Mouse (Mus musculus) embryonic fibroblast, embryonic 13.5 days (primary cell): ENCODE measurements at regions not wholly inside any gene's neighbourhood (a gene's known extent, or its start where the extent isn't known, plus 50 kb on each side); places are given as distances from the start of the nearest gene placed in this dataset.
"Not testable (repeated sequence)": the region's sequence is repeated elsewhere in the genome, so short reads cannot be mapped to it uniquely, and the experiment has no call there.

ENCODE experiments used
- H3K27ac ChIP-seq: 2 replicates; pipeline ENCODE4 v1.5.1; 2012; ENCODE audit warnings: low read length, control low read depth, inconsistent platforms; ENCODE audit not compliant: insufficient read depth
- H3K4me1 ChIP-seq: 2 replicates; pipeline ENCODE4 v1.6.1; 2011; ENCODE audit warnings: low read length; ENCODE audit not compliant: control insufficient read depth, insufficient read depth
- H3K4me3 ChIP-seq: 2 replicates; pipeline ENCODE4 v1.5.1; 2011; ENCODE audit warnings: mild to moderate bottlenecking, control low read depth, low read length; ENCODE audit not compliant: insufficient read depth
- CTCF ChIP-seq: IDR thresholded peaks from 2 replicates; pipeline ENCODE4 v1.5.1; 2011; ENCODE audit warnings: mild to moderate bottlenecking, control low read depth, low read length, moderate library complexity, borderline replicate concordance; ENCODE audit not compliant: insufficient read depth
- POLR2A ChIP-seq: IDR thresholded peaks from 2 replicates; pipeline ENCODE4 v1.6.1; 2011; ENCODE audit warnings: low read depth, mild to moderate bottlenecking, control low read depth, low read length, moderate library complexity

DNA sequence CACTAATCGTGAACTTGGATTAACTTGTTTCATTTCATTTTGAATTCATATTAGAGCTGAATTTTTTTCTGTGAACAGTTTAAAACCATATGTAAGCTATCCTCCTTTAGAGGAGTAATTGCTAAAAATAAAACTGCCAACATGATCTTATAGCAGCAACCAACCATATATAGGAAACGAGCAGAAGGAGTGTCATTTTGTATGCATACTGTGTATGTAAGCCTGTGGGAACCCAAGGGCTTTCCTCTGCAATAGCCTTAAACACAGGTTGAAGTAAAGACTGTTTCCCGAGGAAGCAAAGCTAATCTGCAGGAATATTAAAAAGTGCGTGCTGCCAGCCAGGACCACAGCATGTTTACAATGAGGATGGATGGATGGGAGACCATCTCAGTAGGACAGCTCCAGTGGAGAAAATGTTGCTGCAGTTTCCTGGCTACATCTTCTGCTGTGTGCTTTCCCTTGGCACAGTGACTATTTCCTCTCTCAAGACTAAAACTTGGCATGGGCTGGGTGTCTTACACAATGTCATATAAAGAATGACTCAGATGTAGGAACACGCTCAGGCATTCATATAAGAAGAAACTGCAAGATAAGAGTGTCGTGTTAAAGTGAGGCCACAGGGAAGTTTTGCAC lies 244.6 kb upstream of the Tram1l1 start:
- peaks cover 4% of the 10 kb centered on the region; the same call in 1 of the 2 replicates for H3K4me1 ChIP-seq
- H3K4me3 ChIP-seq = no peak overlapping the region
- H3K27ac ChIP-seq = no peak overlapping the region
- TF ChIP-seq CTCF (no peak), POLR2A (no peak)

DNA sequence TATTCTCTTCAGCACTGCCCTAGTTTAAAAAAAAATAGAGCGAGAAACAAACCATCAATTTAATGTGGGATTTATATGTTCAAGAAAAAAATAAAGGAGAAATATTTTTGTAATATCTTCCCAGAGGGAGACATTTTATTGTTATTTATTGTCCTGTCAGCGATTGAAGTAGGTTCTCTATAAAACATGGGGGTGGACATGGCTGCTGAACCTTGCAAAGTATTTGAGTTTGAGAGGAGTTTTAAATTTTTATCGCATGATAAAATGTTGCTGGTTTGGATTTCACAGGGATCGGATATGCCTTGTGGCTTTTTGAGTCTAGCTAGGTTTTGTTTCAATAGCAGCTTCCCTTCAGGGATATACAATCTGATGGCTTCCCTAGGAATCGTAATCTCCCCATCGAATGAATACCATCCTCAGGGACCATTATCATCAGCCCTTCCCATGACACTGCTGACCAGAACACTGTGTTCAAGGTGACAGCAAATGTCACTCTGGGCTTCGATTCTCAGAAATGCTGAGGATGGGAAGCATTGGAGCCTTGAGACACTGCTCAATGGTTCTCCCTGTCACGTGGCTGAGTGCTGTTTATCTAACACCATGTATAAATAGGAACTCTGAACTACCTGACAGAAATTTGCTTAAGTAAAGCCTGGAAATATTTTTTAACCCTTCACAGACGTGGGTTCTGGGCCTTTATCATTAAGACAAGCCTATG lies 228.1 kb upstream of the Tram1l1 start:
- no peak for TF ChIP-seq CTCF
- no peak for TF ChIP-seq POLR2A
- H3K4me3 ChIP-seq = no peak overlapping the region
- H3K4me1 ChIP-seq = no peaks in the 10 kb centered on the region
- no peak overlapping the region for H3K27ac ChIP-seq

DNA sequence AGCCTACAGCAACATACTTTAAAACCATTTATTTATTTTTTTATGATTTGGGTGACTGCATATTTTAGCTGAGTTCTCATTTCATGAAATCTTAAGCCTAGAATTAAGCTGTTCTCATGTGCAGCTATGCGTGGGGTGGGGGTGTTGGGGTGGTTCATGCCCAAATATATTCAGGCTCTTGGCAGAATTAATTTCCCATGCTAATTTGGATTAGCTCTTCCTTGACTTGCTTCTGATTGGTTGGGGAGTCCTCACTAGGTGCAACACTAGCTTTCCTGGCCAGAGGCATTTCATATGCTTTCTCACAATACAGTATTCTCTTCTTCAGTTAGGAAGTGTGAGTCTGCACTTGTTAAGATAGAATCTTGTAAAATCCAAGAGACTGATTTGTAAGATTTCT lies 206.7 kb upstream of the Tram1l1 start:
- H3K27ac ChIP-seq = no peak overlapping the region
- no peak overlapping the region for H3K4me3 ChIP-seq
- H3K4me1 ChIP-seq = no peaks in the 10 kb centered on the region
- TF ChIP-seq POLR2A (no peak), CTCF (no peak)

DNA sequence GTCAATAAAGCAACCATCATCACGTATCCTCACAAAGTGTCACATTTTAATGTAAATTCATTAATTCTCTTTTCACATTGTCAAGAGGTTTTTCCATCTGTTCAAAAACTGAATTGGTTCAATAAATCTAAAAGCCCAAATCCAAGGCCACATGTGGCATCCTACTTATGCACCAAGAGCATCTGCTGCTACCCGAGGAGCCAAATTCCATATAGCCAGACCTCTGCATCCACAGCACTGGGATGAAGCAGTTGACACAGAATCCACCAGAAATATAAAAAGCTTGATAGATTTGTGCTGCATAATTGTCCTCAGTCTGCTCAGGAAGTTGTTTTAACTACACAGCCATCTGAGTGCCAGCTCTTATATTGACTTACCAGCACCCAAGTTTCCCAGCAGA lies 164.4 kb upstream of the Tram1l1 start:
- H3K27ac ChIP-seq = no peak overlapping the region
- no peaks in the 10 kb centered on the region for H3K4me1 ChIP-seq
- H3K4me3 ChIP-seq = no peak overlapping the region
- TF ChIP-seq CTCF (no peak), POLR2A (no peak)

DNA sequence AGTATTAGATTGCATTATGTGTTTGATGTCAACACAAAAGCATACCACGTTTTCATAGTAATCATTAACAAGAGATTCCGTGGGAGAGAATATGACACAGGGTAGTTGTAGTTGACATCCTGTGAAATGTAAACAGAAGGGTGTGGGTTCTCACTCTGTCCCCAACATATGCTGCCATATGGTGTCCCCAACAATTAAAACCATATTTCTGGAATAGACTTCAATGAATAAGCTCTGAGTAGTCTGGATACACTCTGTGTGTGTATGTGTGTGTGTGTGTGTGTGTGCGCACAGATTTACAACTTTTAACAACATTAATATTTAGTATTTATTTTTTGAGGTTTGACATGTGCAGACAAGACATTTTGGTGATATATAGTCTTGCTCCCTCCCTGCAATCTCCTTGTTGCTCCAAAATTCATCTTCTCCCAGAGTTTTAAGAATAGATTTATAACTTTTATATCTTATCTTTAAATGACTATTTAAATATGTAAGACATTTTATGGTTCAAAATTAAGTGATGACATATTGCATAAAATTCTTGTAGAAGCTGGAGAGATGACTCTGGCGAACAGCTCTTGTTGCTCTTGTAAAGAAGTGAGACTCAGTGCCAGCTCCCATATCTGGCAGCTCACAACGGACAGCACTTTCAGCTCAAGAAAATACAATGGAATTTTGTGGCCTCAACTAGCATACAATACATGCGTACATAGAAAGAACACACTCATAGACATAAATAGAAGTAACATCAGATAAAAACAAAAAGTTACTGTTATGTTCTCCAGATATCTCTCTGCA lies 162.6 kb upstream of the Tram1l1 start:
- no peak overlapping the region for H3K4me3 ChIP-seq
- TF ChIP-seq POLR2A (no peak), CTCF (no peak)
- no peaks in the 10 kb centered on the region for H3K4me1 ChIP-seq
- H3K27ac ChIP-seq = no peak overlapping the region

DNA sequence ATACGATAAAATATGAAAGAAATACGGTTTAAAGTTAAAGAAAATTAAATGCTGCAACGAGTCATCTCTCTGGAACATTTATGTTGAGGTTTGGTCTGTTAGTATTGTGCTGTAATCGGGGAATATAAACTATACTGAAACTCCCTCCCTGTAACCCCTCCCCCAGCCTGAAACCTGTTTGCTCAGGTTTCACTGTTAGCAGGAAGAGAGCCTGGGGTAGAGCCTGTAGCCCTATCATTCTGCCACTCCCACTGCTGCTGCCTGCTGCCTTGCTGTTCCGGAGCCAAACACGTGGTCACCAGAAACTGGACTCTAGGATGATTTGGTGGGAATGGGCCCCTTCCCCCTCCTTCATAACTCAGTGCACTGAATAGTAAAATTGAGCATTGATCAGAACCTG lies 127.3 kb upstream of the Tram1l1 start:
- H3K4me3 ChIP-seq, H3K27ac ChIP-seq, H3K4me1 ChIP-seq: not testable (repeated sequence)

DNA sequence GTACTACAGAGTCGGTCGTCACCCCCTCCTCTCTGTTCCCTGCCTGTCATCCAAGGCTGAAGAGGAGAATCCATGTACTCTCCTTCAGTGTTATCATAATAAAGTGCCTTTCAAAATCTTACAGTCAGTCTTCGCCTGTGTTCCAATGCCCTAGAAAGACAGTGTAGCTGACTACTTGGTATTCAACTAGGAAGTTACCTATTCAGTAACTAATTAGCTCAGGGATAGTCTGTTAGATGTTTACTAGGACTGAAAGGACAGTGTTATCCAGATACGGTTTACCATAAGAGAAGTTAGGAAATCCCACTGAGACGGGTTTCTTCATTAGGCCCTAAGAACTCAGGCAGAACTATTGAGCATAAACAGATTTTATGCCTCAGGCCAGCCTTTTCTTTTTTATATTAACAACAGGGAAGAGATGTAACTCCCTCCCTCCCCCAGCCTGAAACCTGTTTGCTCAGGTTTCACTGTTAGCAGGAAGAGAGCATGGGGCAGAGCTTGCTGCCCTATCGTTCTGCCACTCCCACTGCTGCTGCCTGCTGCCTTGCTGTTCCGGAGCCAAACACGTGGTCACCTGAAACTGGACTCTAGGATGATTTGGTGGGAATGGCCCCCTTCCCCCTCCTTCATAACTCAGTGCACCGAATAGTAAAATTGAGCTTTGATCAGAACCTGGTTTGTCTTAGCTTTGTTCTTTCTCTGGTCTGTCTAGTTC lies 120.3 kb upstream of the Tram1l1 start:
- H3K4me3 ChIP-seq, H3K4me1 ChIP-seq, H3K27ac ChIP-seq: not testable (repeated sequence)

DNA sequence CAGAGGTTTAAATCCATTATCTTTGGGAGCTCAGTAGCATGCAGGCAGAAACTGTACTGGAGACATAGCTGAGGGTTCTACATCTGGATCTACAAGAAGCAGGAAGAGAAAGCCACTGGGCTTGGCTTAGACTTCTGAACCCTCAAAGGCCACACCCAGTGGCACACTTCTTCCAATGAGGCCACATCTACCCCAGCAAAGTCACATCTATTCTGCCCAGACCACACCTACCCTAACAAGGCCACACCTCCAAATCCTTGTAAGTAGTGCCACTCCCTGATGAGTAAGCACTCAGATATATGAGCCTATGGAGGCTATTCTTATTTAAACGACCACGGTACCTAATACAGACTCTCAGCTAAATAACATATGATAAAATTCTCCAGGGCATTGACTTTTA lies 103.5 kb upstream of the Tram1l1 start:
- TF ChIP-seq POLR2A (no peak), CTCF (no peak)
- Histone ChIP-seq H3K4me1 (no peaks in the 10 kb centered on the region), H3K27ac (no peak overlapping the region), H3K4me3 (no peak overlapping the region)

DNA sequence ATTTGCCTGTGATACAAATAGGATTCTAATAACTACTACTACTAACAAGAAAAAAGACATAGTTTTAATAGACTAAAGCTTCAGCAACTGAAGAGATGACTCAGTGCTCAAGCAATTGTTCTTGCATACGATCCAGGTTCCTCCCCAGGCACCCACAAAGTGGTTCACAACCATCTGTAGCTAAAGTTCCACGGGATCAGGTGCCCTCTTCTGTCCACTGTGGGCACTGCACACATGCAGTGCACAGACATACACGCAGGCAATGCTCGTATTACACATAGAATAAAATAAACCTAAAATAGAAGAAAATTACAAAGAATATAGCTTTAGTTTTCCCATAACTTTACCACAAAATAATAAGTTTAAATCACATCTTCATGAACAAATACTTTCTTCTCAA lies 94.7 kb upstream of the Tram1l1 start:
- TF ChIP-seq CTCF = peak; percentile 27; the same call in 1 of the 2 replicates
- no peak for TF ChIP-seq POLR2A
- no peak overlapping the region for H3K27ac ChIP-seq
- H3K4me1 ChIP-seq = no peaks in the 10 kb centered on the region
- no peak overlapping the region for H3K4me3 ChIP-seq

DNA sequence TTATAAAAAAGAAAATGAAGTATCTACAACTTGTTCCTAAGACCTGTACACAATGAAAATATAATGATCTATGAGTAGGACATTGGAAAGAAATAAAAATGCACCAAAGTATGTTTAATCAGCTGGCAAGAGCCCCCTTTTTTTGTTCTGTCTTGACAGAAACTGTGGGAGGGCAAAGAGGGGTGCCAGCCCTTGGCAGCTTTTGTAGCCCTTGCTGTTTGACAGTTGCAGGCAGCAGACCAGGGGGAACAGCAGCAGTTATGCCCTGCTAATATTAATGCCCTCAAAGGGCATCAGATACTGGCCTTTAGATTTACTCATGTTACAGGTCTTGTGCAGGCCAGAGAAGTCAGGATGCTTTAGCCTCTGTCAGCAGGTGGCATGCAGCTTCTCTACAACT lies 93.0 kb upstream of the Tram1l1 start:
- Histone ChIP-seq H3K4me3 (no peak overlapping the region), H3K27ac (no peak overlapping the region), H3K4me1 (no peaks in the 10 kb centered on the region)
- TF ChIP-seq POLR2A (no peak), CTCF (no peak)
